Mouse (Mus musculus) embryonic facial prominence, embryonic 11.5 days (tissue): ENCODE measurements around the gene Arhgef5. TPM values are rescaled to one million over a fixed set of nuclear protein-coding genes. Genes with fewer than 3 reads are reported as not detected.

Experiments
- ATAC-seq: fragments of 200-750 bp; cut with Nextera tagmentation; replicated peaks from 2 replicates; pipeline ENCODE4 v1.8.0; 2017; ENCODE audit warnings: low read depth; ENCODE audit not compliant: insufficient number of reproducible peaks, low FRiP score, low TSS enrichment
- DNase-seq: peaks from one replicate; pipeline ENCODE4 v3.0.0-alpha.2; 2015; ENCODE audit warnings: low spot score
- H3K27ac ChIP-seq: fragments of 300-500 bp; sonication (generic); replicated peaks from 2 replicates; pipeline ENCODE4 v1.5.1; 2014; ENCODE audit warnings: mild to moderate bottlenecking, low read depth, low read length, control low read depth
- H3K27me3 ChIP-seq: fragments of 300-500 bp; sonication (generic); 2 replicates; pipeline ENCODE4 v1.6.1; 2014; ENCODE audit warnings: mild to moderate bottlenecking, low read length, moderate library complexity, mixed read lengths; ENCODE audit not compliant: control insufficient read depth, insufficient read depth
- H3K36me3 ChIP-seq: fragments of 300-500 bp; sonication (generic); replicated peaks from 2 replicates; pipeline ENCODE4 v1.6.1; 2014; ENCODE audit warnings: low read depth, mild to moderate bottlenecking, low read length, moderate library complexity, mixed read lengths; ENCODE audit not compliant: control insufficient read depth, insufficient read depth
- H3K4me1 ChIP-seq: fragments of 300-500 bp; sonication (generic); 2 replicates; pipeline ENCODE4 v1.6.1; 2014; ENCODE audit warnings: low read length, mixed read lengths; ENCODE audit not compliant: control insufficient read depth, insufficient read depth
- H3K4me2 ChIP-seq: fragments of 300-500 bp; sonication (generic); 2 replicates; pipeline ENCODE4 v1.6.1; 2014; ENCODE audit warnings: low read depth, mild to moderate bottlenecking, control low read depth, low read length, moderate library complexity
- H3K4me3 ChIP-seq: fragments of 300-500 bp; sonication (generic); 2 replicates; pipeline ENCODE4 v1.5.1; 2014; ENCODE audit warnings: low read depth, low read length, control low read depth
- H3K9ac ChIP-seq: fragments of 300-500 bp; sonication (generic); replicated peaks from 2 replicates; pipeline ENCODE4 v1.6.1; 2014; ENCODE audit warnings: mild to moderate bottlenecking, control low read depth, low read length
- H3K9me3 ChIP-seq: fragments of 300-500 bp; sonication (generic); replicated peaks from 2 replicates; pipeline ENCODE4 v1.6.1; 2016; ENCODE audit warnings: mild to moderate bottlenecking, low read length, inconsistent platforms, mixed read lengths; ENCODE audit not compliant: control insufficient read depth
- WGBS: fragments of 180-500 bp; shearing (Covaris S2); extraction: QIAGEN DNeasy Blood & Tissue Kit; methylation state at CpG from one replicate; pipeline ENCODE4 v1.1.7; 2014; 5-methylcytosine and 5-hydroxymethylcytosine counted together
- polyA plus RNA-seq: library from polyadenylated mRNA; unstranded; fragments of >200 nt; fragmentation: Nextera tagmentation; extraction: Ambion mirVana; gene quantifications from 2 replicates; pipeline ENCODE4 v1.2.1, GENCODE M21; 2014

The Arhgef5 gene
- polyA plus RNA-seq, 1 experiment from 2014 or later: 4.5 TPM

GRCm38 (mm10) chr6:43337491-43337961, 72.1 kb downstream of the Arhgef5 start:
- no peak overlapping the region for H3K4me3 ChIP-seq
- WGBS: 49% methylated on average over 10 of the region's 10 CpGs
- DNase-seq (no peak), ATAC-seq (no peak)
- H3K4me2 ChIP-seq: no peak overlapping the region
- no peaks in the 10 kb centered on the region for H3K4me1 ChIP-seq
- H3K27me3 ChIP-seq: no peaks in the 10 kb centered on the region
- no peaks in the 10 kb centered on the region for H3K9me3 ChIP-seq
- H3K36me3 ChIP-seq: no peaks in the 10 kb centered on the region
- H3K27ac ChIP-seq: no peak overlapping the region
- no peak overlapping the region for H3K9ac ChIP-seq

DNA sequence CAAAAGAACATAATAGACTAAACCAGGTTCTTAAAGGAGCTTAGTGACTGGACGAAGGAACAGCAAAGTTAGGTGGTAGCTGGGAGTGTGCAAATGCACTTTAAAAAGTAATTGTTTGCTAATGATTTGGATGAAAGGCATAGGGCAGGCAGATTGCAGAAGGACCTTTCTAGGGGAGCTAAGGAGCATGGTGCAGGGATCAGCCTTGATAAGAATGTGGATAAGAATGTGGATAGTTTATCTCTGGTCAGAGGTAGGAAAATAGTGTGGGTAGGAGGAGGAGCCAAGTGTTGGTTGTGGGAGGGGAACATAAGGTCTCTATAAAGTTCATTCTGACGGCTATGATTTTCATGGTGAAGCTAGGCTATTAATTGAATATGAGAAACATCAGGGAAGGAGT, 73.4 kb downstream of the Arhgef5 start:
- DNase-seq: no peak
- Histone ChIP-seq H3K36me3 (no peaks in the 10 kb centered on the region), H3K9ac (no peak overlapping the region), H3K4me1 (no peaks in the 10 kb centered on the region), H3K27ac (no peak overlapping the region), H3K4me3 (no peak overlapping the region), H3K27me3 (no peaks in the 10 kb centered on the region), H3K9me3 (no peaks in the 10 kb centered on the region), H3K4me2 (no peak overlapping the region)
- 57% methylated on average over 2 of the region's 2 CpGs for WGBS
- no peak for ATAC-seq

Other genes with a start within 250 kb of the Arhgef5 start
- not detected in 2 replicates for gene Olfr441, start 159.2 kb upstream of the Arhgef5 start, polyA plus RNA-seq
- gene Olfr237-ps1, start 119.0 kb upstream of the Arhgef5 start, polyA plus RNA-seq: not detected in 2 replicates
- gene Olfr437, start 102.3 kb upstream of the Arhgef5 start, polyA plus RNA-seq: not detected in 2 replicates
- not detected in 2 replicates for gene Olfr13, start 93.4 kb upstream of the Arhgef5 start, polyA plus RNA-seq
- gene Olfr435, start 68.4 kb upstream of the Arhgef5 start, polyA plus RNA-seq: not detected in 2 replicates
- not detected in 2 replicates for gene Olfr434, start 52.6 kb upstream of the Arhgef5 start, polyA plus RNA-seq
- not detected in 2 replicates for gene Olfr47, start 34.1 kb upstream of the Arhgef5 start, polyA plus RNA-seq
- not detected in 2 replicates for gene Nobox, start 44.0 kb downstream of the Arhgef5 start, polyA plus RNA-seq